Mouse (Mus musculus) frontal cortex, postnatal 36 days (tissue): ENCODE data around the gene Cox6b1.
A peak's percentile ranks its signal among the peaks of the same experiment; 100 is the strongest.

ENCODE experiments used
- DNase-seq, 2 experiments: peaks; one replicate each; pipeline ENCODE4 v3.0.0; 2022; ENCODE audit warnings: low spot score in 2 of 2

Cox6b1 gene

DNA sequence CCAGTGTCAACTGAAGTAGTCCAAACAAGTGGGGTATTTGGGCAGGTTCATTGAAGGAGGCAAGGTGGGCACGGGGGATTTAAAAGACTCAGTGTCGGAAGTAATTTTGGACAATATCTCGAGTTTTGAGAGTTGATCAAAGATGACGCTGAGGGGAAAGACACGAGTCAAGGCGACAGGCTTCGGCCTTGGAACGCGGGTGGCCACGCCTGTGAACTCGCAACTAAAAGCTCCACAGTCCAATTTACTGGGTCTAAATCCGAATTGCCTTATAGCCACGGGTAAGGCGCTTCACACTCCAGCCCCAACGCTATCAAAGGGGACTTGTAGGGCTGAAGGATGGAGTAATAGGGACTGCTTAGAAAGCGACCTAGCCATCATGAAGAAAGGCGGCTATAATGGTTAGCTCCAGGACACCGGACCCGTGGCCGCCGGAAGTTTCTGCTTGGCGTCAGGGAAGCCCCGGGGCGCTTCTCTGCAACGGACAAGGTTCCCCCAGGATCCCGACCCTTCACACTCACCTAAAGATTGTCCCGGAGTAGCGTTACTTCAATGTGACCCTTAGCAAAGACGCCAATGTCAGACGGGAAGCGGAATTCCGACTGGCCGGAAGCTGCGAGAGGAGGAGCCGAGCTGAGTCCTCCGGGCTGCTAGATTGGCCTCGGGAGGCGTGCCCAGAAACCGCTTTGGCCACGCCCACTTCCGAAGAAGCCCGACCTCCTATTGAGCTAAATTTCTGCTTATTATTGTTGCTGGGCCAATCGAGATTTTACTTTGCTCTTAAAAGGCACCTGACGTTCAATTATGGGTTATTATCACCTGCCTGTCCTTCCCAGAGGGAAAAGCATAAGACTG, at the start of gene Cox6b1:
Gene Cox6b1, minus strand, starts transcription at position 622 of the 855 bp plus-strand sequence.
- peak; percentile 78 to 83 for DNase-seq

GRCm38 (mm10) chr7:30671480-30671879, 45.5 kb upstream of the Cox6b1 start, which contains the start of gene Pmis2:
Pmis2 (minus strand) TSS chr7:30671605.
- no peak for DNase-seq

- no peak for DNase-seq
These were observed 43.3 kb upstream of the Cox6b1 start for GRCm38 (mm10) chr7:30669229-30669628.

GRCm38 (mm10) chr7:30665321-30665720, 39.4 kb upstream of the Cox6b1 start:
- DNase-seq, result peak in 1 of 2 experiments; percentile 8

DNA sequence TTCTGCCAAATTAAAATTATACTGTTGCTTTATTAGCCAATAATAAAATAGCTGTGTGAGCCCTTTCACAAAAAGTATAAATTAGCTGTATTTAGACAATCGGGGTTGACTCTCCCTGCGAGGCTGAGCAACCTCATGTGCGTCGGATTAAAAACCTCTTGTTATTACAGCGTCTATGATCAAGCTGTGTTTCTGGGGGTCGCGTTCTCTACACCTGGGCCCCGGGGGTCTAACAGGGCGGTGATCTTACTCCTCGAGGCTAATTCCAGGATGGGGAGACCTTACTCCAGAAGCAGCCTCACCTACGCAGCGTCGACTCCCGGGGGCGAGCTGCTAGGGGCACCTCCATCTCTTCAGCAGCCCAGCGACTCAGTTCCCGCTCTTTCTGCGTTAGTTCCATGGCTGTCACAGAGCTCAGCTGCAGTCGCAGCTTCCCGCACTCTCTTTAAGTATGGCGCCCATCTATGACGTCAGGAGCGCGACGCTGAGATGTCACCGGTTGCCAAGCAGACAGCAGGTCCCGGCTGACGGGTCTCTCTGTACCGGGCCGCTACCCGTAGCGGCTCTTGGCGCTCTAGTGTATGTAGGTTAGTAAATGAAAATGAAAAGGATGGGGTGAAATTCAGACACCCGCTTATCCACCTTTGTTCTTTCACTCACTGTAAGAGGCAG, 38.7 kb upstream of the Cox6b1 start, which contains the start of gene Haus5:
Gene Haus5, minus strand, starts transcription at position 466 of the 672 bp plus-strand sequence.
- peak; percentile 90 to 95 for DNase-seq

GRCm38 (mm10) chr7:30649591-30650540, 23.9 kb upstream of the Cox6b1 start, which contains the start of gene Rbm42:
Rbm42 (minus strand) TSS chr7:30650317.
- peak; percentile 99 for DNase-seq

GRCm38 (mm10) chr7:30639083-30639482, 13.1 kb upstream of the Cox6b1 start:
- DNase-seq, result no peak

DNA sequence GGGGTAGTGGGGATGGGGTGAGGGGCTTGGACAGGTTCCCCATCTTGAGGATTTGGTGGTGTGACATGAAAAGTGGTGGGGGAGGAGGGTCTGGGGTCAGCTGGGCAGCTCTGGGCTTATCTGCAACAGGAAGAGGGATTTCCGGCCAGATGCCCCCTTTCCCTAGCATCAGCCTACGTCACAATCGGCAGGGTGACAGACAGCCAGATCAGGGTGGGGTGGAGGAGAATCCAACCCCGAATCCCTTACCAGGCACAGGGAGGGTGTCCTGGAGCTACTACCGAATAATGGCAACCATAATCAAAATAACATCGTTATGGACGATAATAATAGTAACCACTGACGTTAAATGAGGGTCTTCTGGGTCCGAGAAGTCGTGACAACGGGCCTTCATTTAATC, 10.4 kb upstream of the Cox6b1 start:
- no peak for DNase-seq

DNA sequence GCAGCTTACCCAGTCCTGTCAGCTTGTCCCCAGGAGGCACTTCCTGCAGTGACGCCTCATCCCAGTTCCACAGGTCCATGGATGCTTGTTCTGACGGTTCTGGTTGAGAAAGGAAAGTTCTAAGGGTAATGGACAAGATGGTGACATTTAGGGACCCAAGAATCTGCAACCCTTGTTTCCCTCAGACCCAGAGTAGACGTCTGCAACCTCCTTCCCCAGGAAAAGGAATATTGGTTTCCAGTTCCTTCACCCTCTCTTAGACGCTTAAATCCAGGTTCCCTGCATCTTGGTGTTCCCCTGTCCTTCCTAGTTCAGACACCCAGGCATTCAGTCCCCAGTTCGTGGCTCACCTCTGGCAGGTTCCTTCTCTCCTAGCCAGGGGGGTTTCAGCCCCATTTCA, 9.8 kb upstream of the Cox6b1 start, which contains the start of gene Etv2:
Gene Etv2, minus strand, starts transcription at position 101 of the 400 bp plus-strand sequence.
- no peak for DNase-seq

DNA sequence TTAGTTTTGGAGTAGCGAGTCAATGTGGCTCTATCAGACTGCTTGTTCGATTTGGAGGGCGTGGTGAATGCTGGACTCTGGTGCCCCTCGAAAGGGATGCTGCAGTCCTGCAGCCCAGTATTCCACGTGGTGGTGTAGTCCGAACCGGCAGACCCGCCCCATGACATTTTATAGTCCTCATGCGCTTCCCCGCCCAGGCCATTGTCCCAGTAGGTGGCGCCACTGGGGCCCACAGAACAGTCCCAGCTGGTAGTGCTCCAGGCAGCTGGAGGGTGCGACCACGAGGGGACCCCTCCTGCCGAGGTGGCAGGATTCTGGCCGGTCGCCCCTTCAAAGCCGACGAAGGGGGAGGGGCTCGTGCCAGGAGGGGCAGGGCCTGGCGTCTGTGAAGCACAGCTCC, 8.7 kb upstream of the Cox6b1 start:
- DNase-seq, result no peak

DNA sequence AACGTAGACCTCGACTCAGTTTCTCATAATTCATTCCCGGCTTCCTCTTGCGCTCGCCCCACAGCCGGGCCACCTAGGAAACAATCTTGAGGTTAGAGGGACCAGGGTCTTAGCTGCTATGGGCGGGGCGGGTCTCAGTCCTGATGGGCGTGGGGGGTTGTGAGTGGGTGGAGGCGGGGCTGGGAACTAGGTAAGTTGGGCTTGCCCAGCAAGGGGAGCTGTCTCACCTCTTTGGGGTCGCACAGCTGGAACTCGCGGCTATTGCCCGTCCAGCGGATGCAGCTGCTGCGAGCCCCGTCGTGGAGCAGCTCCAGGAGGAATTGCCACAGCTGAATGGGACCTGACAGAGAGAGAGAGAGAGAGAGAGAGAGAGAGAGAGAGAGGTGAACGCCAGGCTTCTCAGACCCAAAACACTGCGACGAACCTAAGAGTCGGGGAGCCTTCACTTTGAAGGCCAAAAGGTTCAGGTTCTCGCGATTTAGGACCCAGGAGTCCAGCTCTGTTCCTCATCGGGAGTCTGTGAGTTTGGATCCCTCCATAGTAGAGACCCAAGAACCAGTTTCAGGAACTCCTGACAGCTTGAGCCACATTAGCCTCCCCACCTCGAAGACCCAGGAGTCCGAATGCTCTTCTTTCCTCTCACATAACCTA, 7.9 kb upstream of the Cox6b1 start:
- no peak for DNase-seq

DNA sequence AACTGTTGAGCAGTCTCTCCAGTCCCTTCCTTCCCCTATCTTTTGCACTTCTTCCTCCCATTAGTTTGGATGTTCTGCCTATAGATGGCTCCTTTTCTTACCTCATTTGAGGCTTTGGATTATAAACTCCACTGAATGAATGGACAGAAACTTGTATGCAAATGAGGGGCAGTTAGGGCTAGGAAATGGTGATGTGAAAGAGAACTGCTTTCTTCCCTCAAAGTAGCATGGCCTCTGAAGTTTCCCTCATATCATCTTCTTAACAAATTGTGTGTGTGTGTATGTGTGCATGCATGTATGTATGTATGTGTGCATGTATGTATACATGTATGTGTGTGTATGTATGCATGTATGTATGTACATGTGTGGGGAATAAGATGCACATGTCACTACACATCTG, 3.1 kb upstream of the Cox6b1 start:
- no peak for DNase-seq

DNA sequence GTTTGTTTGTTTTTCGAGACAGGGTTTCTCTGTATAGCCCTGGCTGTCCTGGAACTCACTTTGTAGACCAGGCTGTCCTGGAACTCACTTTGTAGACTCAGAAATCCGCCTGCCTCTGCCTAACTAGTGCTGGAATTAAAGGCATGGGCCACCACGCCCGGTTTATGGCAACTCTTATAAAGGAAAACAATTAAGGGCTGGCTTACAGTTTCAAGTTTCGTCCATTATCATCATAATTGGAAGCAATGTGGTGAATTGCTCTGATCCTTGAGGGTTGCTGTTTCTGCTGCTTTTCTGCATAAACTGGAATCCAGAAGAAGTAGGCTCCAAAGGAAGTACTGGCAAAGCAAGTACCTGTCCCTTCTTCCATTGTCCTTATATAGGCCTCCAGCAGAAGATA, 696 bp upstream of the Cox6b1 start:
- DNase-seq, result no peak

DNA sequence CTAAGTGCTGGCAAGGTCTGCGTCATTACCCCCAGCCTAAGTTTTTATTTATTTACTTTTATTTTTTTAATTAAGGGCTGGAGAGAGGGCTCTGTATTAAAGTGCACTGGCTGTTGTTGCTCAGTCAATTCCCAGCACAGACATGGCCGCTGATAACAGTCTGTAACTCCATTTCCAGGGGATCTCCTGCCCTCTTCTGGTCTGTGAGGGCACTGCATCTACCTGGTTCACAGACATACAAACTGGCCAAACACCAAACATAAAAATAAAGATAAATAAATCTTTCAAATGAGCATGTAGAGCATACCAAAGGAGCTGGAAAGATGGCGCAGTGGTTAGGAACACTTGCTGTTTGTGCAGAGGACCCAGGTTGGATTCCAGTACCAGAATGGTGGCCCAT, 6.7 kb downstream of the Cox6b1 start:
- DNase-seq, result no peak

DNA sequence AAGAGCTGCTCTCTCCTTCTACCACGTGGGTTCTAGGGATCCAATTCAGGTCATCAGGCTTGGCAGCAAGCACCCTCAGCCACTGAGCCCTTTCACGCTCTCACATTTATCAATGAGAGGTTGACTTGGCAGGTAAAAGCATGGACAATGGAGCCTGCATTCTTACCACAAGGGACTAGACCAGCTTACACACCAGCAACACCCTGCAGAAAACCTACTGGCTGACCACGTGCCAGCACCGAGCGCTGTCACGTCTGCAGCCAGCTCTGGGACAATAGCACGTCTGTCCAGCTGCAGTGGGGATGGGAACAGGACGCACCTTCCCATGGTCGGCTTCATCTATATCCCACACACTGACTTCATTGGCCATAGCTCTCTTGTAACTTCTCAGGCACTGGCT, 7.3 kb downstream of the Cox6b1 start:
- DNase-seq, result no peak

- DNase-seq, result no peak
These were observed 10.7 kb downstream of the Cox6b1 start for GRCm38 (mm10) chr7:30615049-30615760.

DNA sequence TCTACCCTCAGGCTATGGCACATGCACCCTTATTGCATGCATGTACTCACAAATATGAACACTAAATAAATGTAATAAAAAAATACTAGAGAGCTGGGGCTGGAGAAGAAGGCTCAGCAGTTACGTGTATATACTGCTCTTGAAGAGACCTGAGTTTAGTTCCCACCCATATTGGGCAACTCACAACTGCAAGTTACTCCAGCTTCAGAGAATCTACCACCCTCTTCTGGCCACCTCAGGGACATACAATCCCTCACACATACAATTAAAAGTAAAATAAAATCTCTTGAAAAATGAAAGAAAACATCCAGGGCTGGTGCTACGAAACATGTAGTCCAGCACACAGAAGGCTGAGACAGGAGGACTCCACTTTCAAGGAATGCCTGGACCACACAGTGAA, 11.5 kb downstream of the Cox6b1 start:
- no peak for DNase-seq

DNA sequence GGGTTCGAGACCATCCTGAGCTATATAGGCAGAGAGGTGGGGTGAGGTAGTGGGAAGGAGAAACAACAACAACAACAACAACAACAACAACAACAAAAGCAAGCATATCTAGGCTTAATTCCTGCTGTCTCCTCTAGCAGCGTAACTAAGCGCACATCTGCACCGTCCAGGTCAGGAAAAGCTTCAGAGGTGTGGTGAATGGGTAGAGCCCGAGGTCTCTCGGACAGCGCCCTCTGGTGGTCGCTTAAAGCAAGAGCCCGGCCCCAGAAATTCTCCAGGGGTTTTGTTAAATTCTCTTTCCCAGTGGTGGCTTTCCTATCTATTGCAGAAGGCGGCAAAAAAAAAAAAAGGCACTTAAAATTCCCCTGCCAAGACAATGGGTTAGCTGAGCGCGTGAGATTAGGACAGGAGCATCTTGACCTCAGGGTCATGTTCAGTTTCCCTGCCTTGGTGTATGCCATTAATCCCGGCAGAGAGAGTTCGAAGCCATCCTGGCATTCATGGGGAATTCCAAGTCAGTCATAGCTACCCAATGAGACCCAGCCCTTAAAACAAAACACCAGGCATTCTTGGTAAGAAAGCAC, 12.3 kb downstream of the Cox6b1 start:
- DNase-seq, result peak; percentile 38 to 45

DNA sequence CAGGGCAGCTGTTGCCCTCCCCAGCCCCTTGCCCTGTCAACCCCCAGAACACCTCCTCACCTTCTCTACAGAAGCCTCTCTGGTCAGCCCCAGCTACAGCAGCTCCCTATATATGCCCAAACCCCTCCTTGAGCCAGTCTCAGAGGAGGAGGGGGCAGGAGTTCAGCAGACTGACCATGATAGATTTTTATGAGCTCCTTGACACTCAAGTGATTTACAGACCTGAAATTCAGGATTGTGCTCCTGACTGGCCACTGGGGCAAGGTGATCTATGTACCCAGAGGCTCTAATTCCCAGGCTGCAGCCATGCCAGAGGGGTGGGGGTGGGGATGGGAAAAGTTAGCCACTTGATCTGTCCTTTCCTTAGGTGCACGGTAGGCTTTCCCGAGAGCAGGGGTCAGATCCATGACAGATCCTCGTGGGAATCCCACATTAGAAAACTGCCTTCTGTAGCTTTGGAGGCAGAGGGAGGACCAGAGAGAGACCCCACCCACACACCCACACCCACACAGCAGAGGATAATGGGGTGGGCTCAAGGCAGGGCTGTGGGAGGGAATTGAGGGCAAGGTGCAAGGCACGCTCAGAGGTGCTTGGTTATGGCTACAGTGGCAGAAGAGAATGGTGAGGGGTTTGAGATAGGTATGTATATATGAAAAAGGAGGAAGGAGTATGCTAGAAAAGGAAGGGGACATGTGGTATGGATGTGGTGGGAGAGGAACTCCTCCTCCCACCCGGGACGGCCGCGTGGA, 13.1 kb downstream of the Cox6b1 start, which contains the start of gene Upk1a:
Gene Upk1a, minus strand, starts transcription at position 194 of the 749 bp plus-strand sequence.
- DNase-seq, result no peak
